Mouse (Mus musculus) stomach, embryonic 14.5 days (tissue): ENCODE results near the gene Acot5. TPM values are rescaled to one million over a fixed set of nuclear protein-coding genes. Genes with fewer than 3 reads are reported as not detected.
"Not testable (repeated sequence)": the region's sequence is repeated elsewhere in the genome, so short reads cannot be mapped to it uniquely, and the experiment has no call there.

Source experiments
- ATAC-seq: fragments of 200-750 bp; cut with Nextera tagmentation; 2 replicates; pipeline ENCODE4 v1.8.0; 2017; ENCODE audit warnings: low read depth, moderate TSS enrichment; ENCODE audit not compliant: insufficient number of reproducible peaks, insufficient read depth, low FRiP score
- H3K27ac ChIP-seq: fragments of 300-500 bp; sonication (generic); 2 replicates; pipeline ENCODE4 v1.5.1; 2014; ENCODE audit warnings: mild to moderate bottlenecking, low read length, moderate library complexity, mixed read lengths
- H3K27me3 ChIP-seq: fragments of 300-500 bp; sonication (generic); 2 replicates; pipeline ENCODE4 v1.6.1; 2014; ENCODE audit warnings: low read length, control low read depth, mixed read lengths; ENCODE audit not compliant: control insufficient read depth, insufficient read depth
- H3K36me3 ChIP-seq: fragments of 300-500 bp; sonication (generic); 2 replicates; pipeline ENCODE4 v1.6.1; 2014; ENCODE audit warnings: mild to moderate bottlenecking, control low read depth, low read length, moderate library complexity, mixed read lengths; ENCODE audit not compliant: control insufficient read depth, insufficient read depth
- H3K4me1 ChIP-seq: fragments of 300-500 bp; sonication (generic); 2 replicates; pipeline ENCODE4 v1.6.1; 2014; ENCODE audit warnings: low read length, control low read depth, mixed read lengths; ENCODE audit not compliant: control insufficient read depth, insufficient read depth
- H3K4me2 ChIP-seq: fragments of 300-500 bp; sonication (generic); replicated peaks from 2 replicates; pipeline ENCODE4 v1.6.1; 2014; ENCODE audit warnings: low read depth, low read length, control low read depth
- H3K4me3 ChIP-seq: fragments of 300-500 bp; sonication (generic); 2 replicates; pipeline ENCODE4 v1.5.1; 2014; ENCODE audit warnings: low read depth, low read length, control low read depth
- H3K9ac ChIP-seq: fragments of 300-500 bp; sonication (generic); replicated peaks from 2 replicates; pipeline ENCODE4 v1.6.1; 2014; ENCODE audit warnings: low read depth, mild to moderate bottlenecking, control low read depth, low read length, moderate library complexity, mixed read lengths
- H3K9me3 ChIP-seq: fragments of 300-500 bp; sonication (generic); 2 replicates; pipeline ENCODE4 v1.6.1; 2016; ENCODE audit warnings: low read depth, low read length, control low read depth; ENCODE audit not compliant: control insufficient read depth
- WGBS: fragments of 180-500 bp; shearing (Covaris S2); extraction: QIAGEN DNeasy Blood & Tissue Kit; methylation state at CpG from one replicate; pipeline ENCODE4 v1.1.7; 2014; 5-methylcytosine and 5-hydroxymethylcytosine counted together
- polyA plus RNA-seq: library from polyadenylated mRNA; unstranded; fragments of >200 nt; fragmentation: Nextera tagmentation; extraction: Ambion mirVana; gene quantifications from 2 replicates; pipeline ENCODE4 v1.2.1, GENCODE M21; 2014

The Acot5 gene
- polyA plus RNA-seq = not detected in 2 replicates

- H3K9me3 ChIP-seq = no peaks in the 10 kb centered on the region
- WGBS = 48% methylated on average over 9 of the region's 9 CpGs
- H3K9ac ChIP-seq = peak within 1 kb of the TSS; percentile 14; the same call in 1 of the 2 replicates
- H3K4me2 ChIP-seq = peak within 1 kb of the TSS; percentile 53
- H3K27me3 ChIP-seq = peaks cover 15% of the 10 kb centered on the region
- H3K4me3 ChIP-seq = peak within 1 kb of the TSS; percentile 32
- H3K36me3 ChIP-seq = no peaks in the 10 kb centered on the region
- H3K27ac ChIP-seq = no peak within 1 kb of the TSS
- H3K4me1 ChIP-seq = no peaks in the 10 kb centered on the region
- no peak for ATAC-seq
Observed at GRCm38 (mm10) chr12:84068986-84069385, at the start of gene Acot5. TSS of gene Acot5 (plus strand) at chr12:84069325.

GRCm38 (mm10) chr12:84020528-84020927 is 48.6 kb upstream of the Acot5 start:
- not testable (repeated sequence) for H3K36me3 ChIP-seq, H3K9ac ChIP-seq, H3K4me2 ChIP-seq, H3K9me3 ChIP-seq, H3K27ac ChIP-seq, H3K4me3 ChIP-seq, H3K27me3 ChIP-seq, H3K4me1 ChIP-seq
- WGBS = 33% methylated on average over 7 of the region's 7 CpGs
- peak; percentile 67; the same call in 1 of the 2 replicates for ATAC-seq

- WGBS = 87% methylated on average over 4 of the region's 4 CpGs
- not testable (repeated sequence) for H3K27me3 ChIP-seq, H3K27ac ChIP-seq, ATAC-seq, H3K9ac ChIP-seq, H3K4me1 ChIP-seq, H3K4me3 ChIP-seq, H3K36me3 ChIP-seq, H3K4me2 ChIP-seq, H3K9me3 ChIP-seq
Observed at GRCm38 (mm10) chr12:84022266-84022665, 46.9 kb upstream of the Acot5 start.

- Histone ChIP-seq H3K4me2 (no peak overlapping the region), H3K27me3 (no peaks in the 10 kb centered on the region), H3K9me3 (no peaks in the 10 kb centered on the region), H3K27ac (no peak overlapping the region), H3K4me3 (no peak overlapping the region), H3K4me1 (no peaks in the 10 kb centered on the region), H3K9ac (no peak overlapping the region), H3K36me3 (no peaks in the 10 kb centered on the region)
- ATAC-seq = 0 out of 2 replicates have a peak, but pooled peaks have one; percentile 46
- 77% methylated on average over 9 of the region's 9 CpGs for WGBS
Observed at GRCm38 (mm10) chr12:84023052-84023745, 45.9 kb upstream of the Acot5 start.

GRCm38 (mm10) chr12:84025888-84026287 is 43.2 kb upstream of the Acot5 start:
- no peaks in the 10 kb centered on the region for H3K9me3 ChIP-seq
- no peaks in the 10 kb centered on the region for H3K36me3 ChIP-seq
- H3K27ac ChIP-seq = no peak overlapping the region
- H3K27me3 ChIP-seq = no peaks in the 10 kb centered on the region
- no peak overlapping the region for H3K9ac ChIP-seq
- no peak for ATAC-seq
- no peak overlapping the region for H3K4me2 ChIP-seq
- H3K4me3 ChIP-seq = no peak overlapping the region
- H3K4me1 ChIP-seq = no peaks in the 10 kb centered on the region
- WGBS = 83% methylated on average over 7 of the region's 7 CpGs

GRCm38 (mm10) chr12:84028328-84028727 is 40.8 kb upstream of the Acot5 start:
- 55% methylated on average over 3 of the region's 3 CpGs for WGBS
- not testable (repeated sequence) for H3K9me3 ChIP-seq, H3K9ac ChIP-seq, H3K27me3 ChIP-seq, H3K4me2 ChIP-seq, H3K27ac ChIP-seq, H3K4me1 ChIP-seq, H3K4me3 ChIP-seq, H3K36me3 ChIP-seq, ATAC-seq

- not testable (repeated sequence) for H3K27ac ChIP-seq, H3K36me3 ChIP-seq, H3K4me2 ChIP-seq, H3K9ac ChIP-seq, H3K9me3 ChIP-seq, ATAC-seq, H3K4me3 ChIP-seq, H3K4me1 ChIP-seq, H3K27me3 ChIP-seq
- WGBS = 86% methylated on average over 1 of the region's 1 CpGs
Observed at GRCm38 (mm10) chr12:84029043-84029442, 40.1 kb upstream of the Acot5 start.

- Histone ChIP-seq H3K36me3 (no peaks in the 10 kb centered on the region), H3K9ac (no peak overlapping the region), H3K4me3 (no peak overlapping the region), H3K4me1 (no peaks in the 10 kb centered on the region), H3K9me3 (no peaks in the 10 kb centered on the region), H3K27ac (no peak overlapping the region), H3K4me2 (no peak overlapping the region), H3K27me3 (no peaks in the 10 kb centered on the region)
- 0 out of 2 replicates have a peak, but pooled peaks have one; percentile 46 for ATAC-seq
- 66% methylated on average over 4 of the region's 4 CpGs for WGBS
Observed at GRCm38 (mm10) chr12:84030659-84031332, 38.3 kb upstream of the Acot5 start.
